In genomic region chr2:143915600-143916135, GRCm38 (mm10) we compare ENCODE assay signal across 8 mouse cellular contexts. TPM values are rescaled to one million over a fixed set of nuclear protein-coding genes. Genes with fewer than 3 reads are reported as not detected.
DNase-seq lines count a peak whose midpoint lies in the region; ATAC-seq and TF ChIP-seq lines count a peak whose summit lies in the region.

No protein-coding gene starts in this region.

- ATAC-seq in G1E (ENCODE audit: extremely low read depth, insufficient number of reproducible peaks, low FRiP score, poor library complexity, severe bottlenecking) = no peak; the same call in 1 of the 2 replicates
- ATAC-seq in liver, embryonic 11.5 days (replicated peaks; ENCODE audit: low FRiP score) = peak; percentile 51
- ATAC-seq in midbrain, postnatal 0 days (ENCODE audit: low FRiP score) = peak; percentile 48

- H3K27ac ChIP-seq in cortical plate, adult 2 months (ENCODE audit: insufficient read depth, low read length) = peak overlapping the region; percentile 48; the same call in 1 of the 2 replicates
- peak overlapping the region; percentile 97 for H3K27ac ChIP-seq in hindbrain, embryonic 10.5 days
- peak overlapping the region; percentile 94 for H3K27ac ChIP-seq in liver, embryonic 11.5 days (ENCODE audit: low read depth, low read length)
- peak overlapping the region; percentile 94 for H3K27ac ChIP-seq in midbrain, postnatal 0 days (ENCODE audit: low read depth, low read length)

- peak overlapping the region; percentile 87 for H3K9ac ChIP-seq in liver, embryonic 11.5 days (ENCODE audit: low read depth, low read length)
- peak overlapping the region; percentile 94 for H3K9ac ChIP-seq in midbrain, postnatal 0 days (replicated peaks; ENCODE audit: low read length, poor library complexity, severe bottlenecking)

- no peaks in the 10 kb centered on the region for H3K9me3 ChIP-seq in G1E (replicated peaks)
- H3K9me3 ChIP-seq in hindbrain, embryonic 10.5 days = no peaks in the 10 kb centered on the region
- H3K9me3 ChIP-seq in liver, embryonic 11.5 days (ENCODE audit: control insufficient read depth, low read length) = no peaks in the 10 kb centered on the region
- H3K9me3 ChIP-seq in midbrain, postnatal 0 days (ENCODE audit: low read length) = no peaks in the 10 kb centered on the region

- peak; percentile 60 for DNase-seq in kidney, adult 9 months
- DNase-seq in kidney, postnatal 14 days = no peak
- DNase-seq in G1E (ENCODE audit: low spot score) = no peak
- no peak for DNase-seq in hindbrain, embryonic 10.5 days (ENCODE audit: low spot score)
- DNase-seq in liver, embryonic 11.5 days (ENCODE audit: low spot score) = peak; percentile 79
- peak; percentile 79 for DNase-seq in midbrain, postnatal 0 days (ENCODE audit: low spot score)
- no peak for DNase-seq in thymus, adult 18-20 months

- peak overlapping the region; percentile 84 for H3K4me3 ChIP-seq in G1E (ENCODE audit: low read depth, low read length)
- peak overlapping the region; percentile 62 for H3K4me3 ChIP-seq in cortical plate, adult 2 months (ENCODE audit: insufficient read depth, low read length)
- H3K4me3 ChIP-seq in hindbrain, embryonic 10.5 days = peak overlapping the region; percentile 77
- peak overlapping the region; percentile 79 for H3K4me3 ChIP-seq in liver, embryonic 11.5 days (ENCODE audit: low read depth, low read length)
- peak overlapping the region; percentile 89 for H3K4me3 ChIP-seq in midbrain, postnatal 0 days (ENCODE audit: low read depth, low read length)

- no peak for TF ChIP-seq POLR2A in cortical plate, adult 2 months (IDR thresholded peaks at IDR 0.05; ENCODE audit: extremely low read depth, insufficient read depth, low read length)

- H3K4me1 ChIP-seq in G1E (ENCODE audit: insufficient read depth, low read depth, low read length) = peaks cover 46% of the 10 kb centered on the region
- peaks cover 1% of the 10 kb centered on the region; the same call in 1 of the 2 replicates for H3K4me1 ChIP-seq in cortical plate, adult 2 months (ENCODE audit: control insufficient read depth, insufficient read depth, low read length)
- H3K4me1 ChIP-seq in hindbrain, embryonic 10.5 days (replicated peaks) = peaks cover 35% of the 10 kb centered on the region
- peaks cover 18% of the 10 kb centered on the region for H3K4me1 ChIP-seq in liver, embryonic 11.5 days (replicated peaks; ENCODE audit: control insufficient read depth, insufficient read depth, low read length)
- peaks cover 15% of the 10 kb centered on the region for H3K4me1 ChIP-seq in midbrain, postnatal 0 days (ENCODE audit: insufficient read depth, low read length)

- no peaks in the 10 kb centered on the region for H3K27me3 ChIP-seq in G1E (ENCODE audit: insufficient read depth, low read length)
- H3K27me3 ChIP-seq in hindbrain, embryonic 10.5 days (ENCODE audit: insufficient read depth, poor library complexity, severe bottlenecking) = no peaks in the 10 kb centered on the region
- no peaks in the 10 kb centered on the region for H3K27me3 ChIP-seq in liver, embryonic 11.5 days (replicated peaks; ENCODE audit: control insufficient read depth, insufficient read depth, low read length)
- no peaks in the 10 kb centered on the region for H3K27me3 ChIP-seq in midbrain, postnatal 0 days (ENCODE audit: insufficient read depth, low read length)

- under 1% methylated on average over 32 of the region's 32 CpGs for WGBS in hindbrain, embryonic 10.5 days
- WGBS in liver, embryonic 11.5 days = under 1% methylated on average over 32 of the region's 32 CpGs
- 0% methylated on average over 32 of the region's 32 CpGs for WGBS in midbrain, postnatal 0 days

- TF ChIP-seq CTCF in G1E (IDR thresholded peaks at IDR 0.05; ENCODE audit: low read depth, low read length) = no peak
- no peak for TF ChIP-seq CTCF in cortical plate, adult 2 months (IDR thresholded peaks at IDR 0.05; ENCODE audit: extremely low read depth, insufficient read depth, low read length)
- TF ChIP-seq CTCF in midbrain, postnatal 0 days (IDR thresholded peaks at IDR 0.05) = no peak

- peak overlapping the region; percentile 93 for H3K4me2 ChIP-seq in liver, embryonic 11.5 days
- peak overlapping the region; percentile 78 for H3K4me2 ChIP-seq in midbrain, postnatal 0 days (ENCODE audit: low read depth, low read length, poor library complexity, severe bottlenecking)

- H3K36me3 ChIP-seq in G1E (replicated peaks) = no peaks in the 10 kb centered on the region
- H3K36me3 ChIP-seq in hindbrain, embryonic 10.5 days = no peaks in the 10 kb centered on the region
- no peaks in the 10 kb centered on the region for H3K36me3 ChIP-seq in liver, embryonic 11.5 days (ENCODE audit: control insufficient read depth, insufficient read depth, low read length)
- no peaks in the 10 kb centered on the region for H3K36me3 ChIP-seq in midbrain, postnatal 0 days (ENCODE audit: insufficient read depth, low read length)

RNA-seq across cellular contexts. Expression of gene Dstn, which starts 0.5 kb away (rescaled TPM):
- 51.3 and 59.6 TPM in 2 replicates for total RNA-seq in G1E (2014; fragmentation: Nextera tagmentation)
- 94.2 and 97.9 TPM in 2 replicates for total RNA-seq in G1E (2017)
- polyA plus RNA-seq in G1E (2012) = 2.5 and 7.8 TPM in 2 replicates
- polyA plus RNA-seq in cortical plate, adult 2 months (2012; rRNA removed) = 128 and 132 TPM in 2 replicates
- polyA plus RNA-seq in hindbrain, embryonic 10.5 days (2016; fragmentation: Nextera tagmentation; extraction: Ambion mirVana) = 327 and 368 TPM in 2 replicates
- polyA plus RNA-seq in liver, embryonic 11.5 days (2014; fragmentation: Nextera tagmentation; extraction: Ambion mirVana) = 241 and 242 TPM in 2 replicates
- 244 and 284 TPM in 2 replicates for total RNA-seq in midbrain, postnatal 0 days (2014; rRNA removed)
- 409 and 413 TPM in 2 replicates for polyA plus RNA-seq in midbrain, postnatal 0 days (2015; fragmentation: Nextera tagmentation; extraction: Ambion mirVana)

RNA-seq across cellular contexts. Expression of gene Bfsp1, which starts 52.7 kb away (rescaled TPM):
- total RNA-seq in G1E (2014; fragmentation: Nextera tagmentation) (not detected in 2 replicates), G1E (2017) (0.05 and 0.12 TPM in 2 replicates)
- not detected in 2 replicates for polyA plus RNA-seq in G1E (2012)
- polyA plus RNA-seq in cortical plate, adult 2 months (2012; rRNA removed) = 0.81 and 0.98 TPM in 2 replicates
- polyA plus RNA-seq in hindbrain, embryonic 10.5 days (2016; fragmentation: Nextera tagmentation; extraction: Ambion mirVana) = 0.45 and 1.0 TPM in 2 replicates
- 0.45 and 0.96 TPM in 2 replicates for polyA plus RNA-seq in liver, embryonic 11.5 days (2014; fragmentation: Nextera tagmentation; extraction: Ambion mirVana)
- 1.5 and 2.5 TPM in 2 replicates for total RNA-seq in midbrain, postnatal 0 days (2014; rRNA removed)
- polyA plus RNA-seq in midbrain, postnatal 0 days (2015; fragmentation: Nextera tagmentation; extraction: Ambion mirVana) = 2.5 TPM in 2 replicates

Comparison
In these comparisons a context has a peak if more than half of its experiments do, and no peak if none do; other contexts are left out.
1. DNase-seq: peak in kidney, adult 9 months (single experiment), liver, embryonic 11.5 days (single experiment) and midbrain, postnatal 0 days (single experiment); none in kidney, postnatal 14 days (single experiment), G1E (single experiment), hindbrain, embryonic 10.5 days (single experiment) and thymus, adult 18-20 months (0 of 2).
2. RNA of gene Dstn, which starts 0.5 kb away (polyA plus RNA-seq): 409 to 413 TPM in midbrain, postnatal 0 days, 327 to 368 TPM in hindbrain, embryonic 10.5 days, 241 to 242 TPM in liver, embryonic 11.5 days and 128 to 132 TPM in cortical plate, adult 2 months; 2.5 to 7.8 TPM in G1E; every median in the first group is over 10 times any median in the second.
3. Peak in every context shown above with its lines, with median percentiles within 50 percentile points of each other: H3K4me3 ChIP-seq and H3K27ac ChIP-seq.